Mouse (Mus musculus): ENCODE results near the gene 1600012H06Rik.
"Not testable (repeated sequence)": the region's sequence is repeated elsewhere in the genome, so short reads cannot be mapped to it uniquely, and the experiment has no call there.

1600012H06Rik gene

GRCm38 (mm10) chr17:14944551-14944950 lies 1.6 kb downstream of the 1600012H06Rik start:
- no peak for DNase-seq

DNA sequence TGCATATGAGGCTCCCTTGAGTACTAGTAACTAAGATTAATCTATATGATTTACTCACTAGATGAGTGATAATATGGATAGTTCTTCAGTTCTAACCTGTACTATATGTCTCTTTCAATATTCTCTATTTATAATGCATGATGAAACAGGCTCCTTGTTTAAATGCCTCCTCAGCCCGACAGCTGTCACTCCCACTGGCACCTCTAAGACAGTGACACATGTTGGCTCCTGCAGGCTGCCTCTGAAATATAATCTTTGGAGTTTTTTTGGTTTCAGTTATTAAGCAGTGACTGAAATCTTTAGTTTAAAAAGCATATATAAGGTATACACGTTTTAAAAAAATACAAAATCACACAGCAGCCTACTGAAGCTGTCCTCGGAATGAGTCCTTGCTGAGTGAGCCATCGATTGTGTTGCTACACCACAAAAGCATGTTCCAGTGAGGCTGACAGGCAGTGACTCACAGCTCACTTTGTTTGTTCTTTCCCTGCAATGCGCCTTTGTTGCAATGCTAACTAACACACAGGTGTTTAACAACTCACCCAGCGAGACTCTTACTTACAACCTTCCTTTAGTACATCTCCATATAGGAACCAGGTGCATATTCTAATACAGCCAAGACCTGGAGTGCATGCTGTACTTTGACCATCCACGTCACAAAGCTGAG lies 6.3 kb downstream of the 1600012H06Rik start:
- DNase-seq = no peak

GRCm38 (mm10) chr17:14953452-14953851 lies 10.5 kb downstream of the 1600012H06Rik start:
- DNase-seq = no peak

GRCm38 (mm10) chr17:14958686-14959327 lies 15.8 kb downstream of the 1600012H06Rik start:
- no peak for DNase-seq

DNA sequence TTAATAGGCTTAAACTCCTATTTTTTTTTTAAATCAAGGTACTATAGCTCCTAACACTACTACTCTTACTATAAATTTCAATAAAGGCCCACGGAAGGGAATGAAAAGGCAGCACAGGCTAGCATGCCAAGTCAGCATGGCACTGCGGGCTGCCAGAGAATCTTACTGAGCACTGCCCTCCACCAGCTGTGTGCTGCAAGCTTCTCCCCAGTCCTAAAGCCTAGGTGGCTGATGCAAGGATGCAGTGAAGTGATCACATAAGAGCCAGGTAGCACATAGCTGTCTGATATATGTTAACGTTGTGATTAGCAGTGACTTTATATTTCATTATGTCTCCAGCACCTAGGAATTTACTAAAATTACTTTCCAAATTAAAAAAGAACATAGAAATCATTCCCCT lies 17.0 kb downstream of the 1600012H06Rik start:
- peak; percentile 25 to 40 for DNase-seq

DNA sequence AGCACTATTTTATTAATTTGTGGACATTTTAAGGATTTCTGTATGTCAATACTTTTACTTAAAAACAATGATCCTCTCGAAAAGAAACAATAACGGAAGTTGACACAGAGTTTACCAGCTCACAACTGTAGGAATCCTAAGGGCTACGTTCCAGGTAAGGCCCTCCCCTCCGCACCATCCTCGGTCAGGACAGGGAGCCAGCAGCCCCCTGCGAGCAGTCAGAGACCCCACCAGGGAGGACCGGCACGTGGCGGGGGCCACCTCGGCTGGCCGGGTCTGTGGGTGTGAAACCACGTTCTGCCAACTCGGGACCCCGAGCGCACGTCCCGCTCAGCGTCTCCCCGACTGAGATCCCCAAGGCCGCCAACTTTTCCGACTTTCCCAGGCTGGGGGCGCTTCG lies 17.5 kb downstream of the 1600012H06Rik start:
- peak; percentile 25 to 40 for DNase-seq

- DNase-seq = peak; percentile 46 to 48
These were observed 18.1 kb downstream of the 1600012H06Rik start, which contains the start of gene Phf10 for GRCm38 (mm10) chr17:14960951-14961556. Gene Phf10 (minus strand): TSS chr17:14961273.

DNA sequence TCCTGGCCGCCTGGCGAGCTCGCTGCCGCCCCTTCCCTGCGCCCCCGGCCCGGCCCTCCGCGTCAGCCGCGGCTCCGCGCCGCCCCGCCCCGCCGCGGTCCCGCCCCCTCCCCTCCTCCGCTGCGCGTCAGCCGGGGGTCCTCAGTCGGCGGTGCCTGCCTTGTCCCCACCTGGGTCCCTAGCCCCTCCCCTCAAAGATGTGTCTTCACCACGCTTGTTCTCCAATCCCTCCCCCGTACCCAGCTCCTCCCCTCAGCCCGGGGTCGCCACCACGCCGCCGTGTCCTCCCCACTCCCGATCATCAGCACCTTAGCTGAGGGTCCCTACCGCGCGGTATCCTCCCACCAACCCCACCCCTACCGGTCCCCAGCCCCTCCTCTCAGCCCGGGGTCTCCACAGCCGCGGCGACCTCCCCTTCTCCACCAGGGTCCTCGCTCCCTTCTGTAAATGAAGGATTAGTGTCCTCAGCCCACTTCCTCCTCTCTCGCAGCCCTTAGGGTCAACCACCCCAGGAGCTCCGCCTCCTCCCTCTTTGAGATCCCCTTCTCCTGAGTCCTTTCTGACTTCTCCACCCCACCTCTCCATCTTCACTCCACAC lies 18.7 kb downstream of the 1600012H06Rik start:
- DNase-seq = not testable (repeated sequence)

DNA sequence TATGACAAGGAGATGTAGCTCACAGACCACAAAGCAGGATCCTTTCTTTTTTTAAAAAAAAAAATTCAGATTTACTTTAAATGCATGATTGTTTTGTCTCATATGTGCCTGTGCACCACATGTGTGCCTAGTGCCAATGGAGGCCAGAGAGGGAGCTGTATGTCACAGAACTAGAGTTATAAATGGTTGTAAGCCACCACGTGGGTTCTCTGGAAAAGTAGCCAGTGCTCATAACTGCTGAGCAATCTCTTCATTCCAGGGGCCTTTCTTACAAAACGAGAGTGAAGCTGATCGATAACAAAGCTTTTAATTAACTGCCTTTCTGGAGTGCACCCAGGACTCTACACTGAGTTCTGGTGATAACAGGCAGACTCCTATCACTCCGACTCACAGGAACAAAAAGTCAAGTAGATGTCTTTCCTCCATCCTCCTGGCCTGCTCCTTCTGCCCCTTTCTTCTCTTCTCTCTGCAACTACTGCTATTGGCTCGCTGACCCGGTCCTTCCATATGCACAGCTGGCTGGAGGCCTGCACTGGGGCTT lies 25.5 kb downstream of the 1600012H06Rik start:
- DNase-seq = not testable (repeated sequence)

- peak in 1 of 2 experiments; percentile 1 for DNase-seq
These were observed 34.9 kb downstream of the 1600012H06Rik start for GRCm38 (mm10) chr17:14977718-14978361.

GRCm38 (mm10) chr17:14978362-14979038 lies 35.5 kb downstream of the 1600012H06Rik start, which contains the start of the genes 9030025P20Rik and Gm3417:
Gene 9030025P20Rik (plus strand): TSS chr17:14978468.
Gene Gm3417 (minus strand): TSS chr17:14978790.
- DNase-seq = not testable (repeated sequence)

DNA sequence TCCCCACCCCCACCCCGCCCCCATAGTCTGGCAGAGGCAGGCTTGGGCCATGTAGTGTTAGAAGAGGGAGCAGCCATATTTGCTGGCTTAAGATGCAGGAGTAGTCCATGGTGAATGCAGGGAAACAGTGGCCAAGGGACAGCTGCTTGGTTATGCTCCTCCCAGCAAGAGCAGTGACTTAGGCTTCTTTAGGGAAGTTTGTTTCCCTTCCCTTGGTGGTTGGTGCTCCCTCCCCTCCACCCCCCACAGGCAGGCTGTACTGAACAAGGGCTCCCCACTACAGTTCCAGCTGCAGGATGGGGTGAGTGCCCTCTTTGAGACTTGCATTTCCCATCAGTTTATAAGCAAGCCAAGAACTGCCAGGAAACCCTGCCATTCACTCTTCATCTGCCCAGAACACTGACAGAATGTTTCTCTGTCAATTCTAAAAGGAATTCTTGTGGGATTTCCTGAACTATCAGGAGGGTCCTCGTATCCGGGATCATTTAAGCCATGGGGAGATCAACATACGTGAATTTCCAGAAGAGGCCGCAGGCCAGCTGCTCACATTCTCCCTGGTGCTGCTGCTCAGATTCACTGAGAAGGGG lies 47.2 kb downstream of the 1600012H06Rik start:
- peak in 1 of 2 experiments; percentile 1 for DNase-seq

DNA sequence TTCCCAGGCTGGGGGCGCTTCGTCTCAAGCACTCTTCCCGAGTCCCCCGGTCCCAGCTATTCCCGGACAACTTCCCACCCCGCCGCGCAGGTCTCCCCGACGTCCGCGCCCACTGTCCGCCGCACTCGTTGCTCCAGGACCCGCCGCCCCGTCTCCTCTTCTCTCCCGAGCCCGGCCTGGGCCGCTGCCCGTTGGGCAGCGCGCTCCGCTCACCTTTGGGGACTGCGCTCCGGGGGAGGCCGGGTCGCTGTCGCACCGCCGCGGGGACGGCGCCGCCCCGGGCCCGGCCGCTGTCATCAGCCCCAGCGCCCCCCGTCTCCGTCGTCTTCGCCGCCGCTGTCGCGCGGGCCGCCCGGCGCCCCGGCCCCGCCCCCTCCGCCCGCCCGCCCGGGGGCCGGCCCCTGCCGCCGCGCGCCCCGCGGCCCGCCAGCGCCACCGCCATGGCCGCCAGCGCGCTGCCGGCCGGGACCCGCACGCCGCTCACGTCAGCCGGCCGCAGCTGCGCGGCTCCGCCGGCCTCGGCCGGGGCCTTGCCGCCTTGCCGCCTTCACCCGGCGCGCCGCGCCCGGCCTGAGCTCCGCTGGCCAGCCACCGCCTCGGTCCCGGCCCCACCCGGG lies 49.6 kb downstream of the 1600012H06Rik start:
- DNase-seq = not testable (repeated sequence)

DNA sequence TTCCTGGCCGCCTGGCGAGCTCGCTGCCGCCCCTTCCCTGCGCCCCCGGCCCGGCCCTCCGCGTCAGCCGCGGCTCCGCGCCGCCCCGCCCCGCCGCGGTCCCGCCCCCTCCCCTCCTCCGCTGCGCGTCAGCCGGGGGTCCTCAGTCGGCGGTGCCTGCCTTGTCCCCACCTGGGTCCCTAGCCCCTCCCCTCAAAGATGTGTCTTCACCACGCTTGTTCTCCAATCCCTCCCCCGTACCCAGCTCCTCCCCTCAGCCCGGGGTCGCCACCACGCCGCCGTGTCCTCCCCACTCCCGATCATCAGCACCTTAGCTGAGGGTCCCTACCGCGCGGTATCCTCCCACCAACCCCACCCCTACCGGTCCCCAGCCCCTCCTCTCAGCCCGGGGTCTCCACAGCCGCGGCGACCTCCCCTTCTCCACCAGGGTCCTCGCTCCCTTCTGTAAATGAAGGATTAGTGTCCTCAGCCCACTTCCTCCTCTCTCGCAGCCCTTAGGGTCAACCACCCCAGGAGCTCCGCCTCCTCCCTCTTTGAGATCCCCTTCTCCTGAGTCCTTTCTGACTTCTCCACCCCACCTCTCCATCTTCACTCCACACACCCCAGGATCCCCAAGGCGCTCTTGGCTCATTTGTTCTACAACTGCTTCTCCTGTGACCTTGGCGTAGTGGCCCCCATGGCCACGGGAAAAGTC lies 50.3 kb downstream of the 1600012H06Rik start:
- DNase-seq = not testable (repeated sequence)

DNA sequence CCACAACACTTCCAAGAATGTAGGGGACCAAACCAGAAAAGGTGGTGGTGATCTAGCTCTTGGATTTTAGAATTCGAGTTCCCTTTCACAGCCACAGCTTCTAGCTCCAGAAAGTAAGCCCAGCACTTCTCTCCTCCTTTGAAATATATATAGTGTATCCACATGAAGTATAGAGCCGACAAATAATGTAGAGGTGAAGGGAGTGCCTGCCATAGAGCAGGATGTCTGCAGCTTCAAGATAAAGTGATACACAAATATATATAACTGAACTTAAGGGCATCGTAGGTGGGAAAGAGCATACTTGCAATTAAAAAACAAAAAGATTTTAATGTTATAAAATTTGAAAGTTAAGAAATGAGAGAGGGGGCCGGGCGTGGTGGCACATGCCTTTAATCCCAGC lies 51.2 kb downstream of the 1600012H06Rik start:
- DNase-seq = not testable (repeated sequence)

- not testable (repeated sequence) for DNase-seq
These were observed 57.1 kb downstream of the 1600012H06Rik start for GRCm38 (mm10) chr17:15000047-15000446.

DNA sequence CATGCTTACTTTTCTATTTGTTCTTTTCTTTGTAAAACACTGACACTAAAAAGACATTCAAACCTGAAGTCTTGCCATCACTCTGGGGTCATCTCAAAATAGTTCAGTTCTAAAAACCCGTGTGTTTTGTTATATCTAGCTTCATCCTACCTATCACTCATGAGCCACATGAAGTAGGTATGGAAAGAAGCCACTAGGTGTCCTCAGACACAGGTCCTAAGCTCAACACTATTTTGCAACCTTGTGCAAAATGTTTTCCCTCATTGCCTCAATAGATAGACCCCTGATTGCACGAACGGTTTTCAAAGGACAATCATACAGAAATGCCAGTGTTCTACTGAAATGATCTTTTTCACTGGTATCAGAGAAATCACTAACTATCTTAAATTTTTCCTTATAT lies 66.1 kb downstream of the 1600012H06Rik start:
- DNase-seq = not testable (repeated sequence)

All from cerebellum, postnatal 10 days (tissue).